Mouse (Mus musculus): ENCODE measurements around the gene D17H6S53E. TPM values are rescaled to one million over a fixed set of nuclear protein-coding genes. Genes with fewer than 3 reads are reported as not detected.
A peak's percentile ranks its signal among the peaks of the same experiment; 100 is the strongest.
"Not testable (repeated sequence)": the region's sequence is repeated elsewhere in the genome, so short reads cannot be mapped to it uniquely, and the experiment has no call there.

The D17H6S53E gene
- total RNA-seq, 4 experiments from 2014 or later, result 29.3 to 41.2 (median 39.6) TPM

GRCm38 (mm10) chr17:35101161-35101560 is 25.0 kb upstream of the D17H6S53E start:
- DNase-seq, result no peak

GRCm38 (mm10) chr17:35102299-35102698 is 23.9 kb upstream of the D17H6S53E start:
- DNase-seq, result no peak

- DNase-seq, result no peak
Observed at GRCm38 (mm10) chr17:35103221-35103690, 22.9 kb upstream of the D17H6S53E start.

GRCm38 (mm10) chr17:35104079-35104478 is 22.1 kb upstream of the D17H6S53E start:
- no peak for DNase-seq

GRCm38 (mm10) chr17:35104754-35105153 is 21.4 kb upstream of the D17H6S53E start:
- no peak for DNase-seq

GRCm38 (mm10) chr17:35105740-35106389 is 20.3 kb upstream of the D17H6S53E start:
- no peak for DNase-seq

- no peak for DNase-seq
Observed at GRCm38 (mm10) chr17:35106522-35106921, 19.7 kb upstream of the D17H6S53E start.

- DNase-seq, result no peak
Observed at GRCm38 (mm10) chr17:35108097-35108496, 18.1 kb upstream of the D17H6S53E start, which contains the start of gene Ly6g5c. Gene Ly6g5c, plus strand, starts transcription at chr17:35108279.

GRCm38 (mm10) chr17:35111774-35112173 is 14.4 kb upstream of the D17H6S53E start:
- DNase-seq, result no peak

GRCm38 (mm10) chr17:35115046-35116019 is 10.8 kb upstream of the D17H6S53E start, which contains the start of gene Ly6g5b:
Gene Ly6g5b, minus strand, starts transcription at chr17:35115428.
- DNase-seq, result no peak

- DNase-seq, result no peak
Observed at GRCm38 (mm10) chr17:35120745-35121142, 5.4 kb upstream of the D17H6S53E start.

GRCm38 (mm10) chr17:35121143-35121799 is 4.9 kb upstream of the D17H6S53E start, which contains the start of gene Gpank1:
Gene Gpank1, plus strand, starts transcription at chr17:35121455.
- peak; percentile 99 for DNase-seq

- DNase-seq, result no peak
Observed at GRCm38 (mm10) chr17:35121871-35122303, 4.3 kb upstream of the D17H6S53E start, which contains the start of gene Csnk2b. Gene Csnk2b, minus strand, starts transcription at chr17:35122053.

GRCm38 (mm10) chr17:35123287-35123686 is 2.9 kb upstream of the D17H6S53E start:
- not testable (repeated sequence) for DNase-seq

GRCm38 (mm10) chr17:35124261-35124896 is 1.8 kb upstream of the D17H6S53E start:
- DNase-seq, result not testable (repeated sequence)

- no peak for DNase-seq
Observed at GRCm38 (mm10) chr17:35125081-35125480, 1.1 kb upstream of the D17H6S53E start.

- DNase-seq, result no peak
Observed at GRCm38 (mm10) chr17:35125578-35125977, 595 bp upstream of the D17H6S53E start.

- DNase-seq, result no peak
Observed at GRCm38 (mm10) chr17:35127017-35127416, 844 bp downstream of the D17H6S53E start.

GRCm38 (mm10) chr17:35128996-35129395 is 2.8 kb downstream of the D17H6S53E start:
- no peak for DNase-seq

GRCm38 (mm10) chr17:35131038-35131437 is 4.9 kb downstream of the D17H6S53E start:
- DNase-seq, result no peak

- no peak for DNase-seq
Observed at GRCm38 (mm10) chr17:35131500-35132173, 5.5 kb downstream of the D17H6S53E start, which contains the start of gene Apom. Gene Apom, minus strand, starts transcription at chr17:35132050.
